Mouse (Mus musculus): ENCODE measurements around the gene Glmp. TPM values are rescaled to one million over a fixed set of nuclear protein-coding genes. Genes with fewer than 3 reads are reported as not detected.

Gene Glmp
- polyA plus RNA-seq, 1 experiment from 2014 or later = 143 TPM

GRCm38 (mm10) chr3:88296110-88296560 is 28.7 kb upstream of the Glmp start:
- ATAC-seq (replicated peaks; ENCODE audit: insufficient number of reproducible peaks, insufficient read depth, low FRiP score, low read depth) = no peak
- H3K4me3 ChIP-seq = peak overlapping the region; percentile 79
- 1% methylated on average over 12 of the region's 12 CpGs for WGBS

GRCm38 (mm10) chr3:88296561-88297318 is 28.1 kb upstream of the Glmp start, which contains the start of the genes Tsacc and Cct3:
Tsacc (minus strand) TSS chr3:88296999.
Cct3 (plus strand) TSS chr3:88297116.
- peak within 1 kb of the TSS; percentile 74 for H3K4me2 ChIP-seq
- H3K4me1 ChIP-seq (replicated peaks) = peaks cover 19% of the 10 kb centered on the region
- peak within 1 kb of the TSS; percentile 97 for H3K27ac ChIP-seq
- peak within 1 kb of the TSS; percentile 81 for H3K9ac ChIP-seq
- ATAC-seq (replicated peaks; ENCODE audit: insufficient number of reproducible peaks, insufficient read depth, low FRiP score, low read depth) = peak; percentile 99
- peaks cover 25% of the 10 kb centered on the region for H3K36me3 ChIP-seq
- no peaks in the 10 kb centered on the region for H3K27me3 ChIP-seq
- under 1% methylated on average over 44 of the region's 44 CpGs for WGBS
- H3K9me3 ChIP-seq (replicated peaks) = no peaks in the 10 kb centered on the region
- peak within 1 kb of the TSS; percentile 79 for H3K4me3 ChIP-seq

More at GRCm38 (mm10) chr3:88296110-88296560, 28.7 kb upstream of the Glmp start:
- H3K27ac ChIP-seq = peak overlapping the region; percentile 97
- H3K9me3 ChIP-seq (replicated peaks) = no peaks in the 10 kb centered on the region
- H3K36me3 ChIP-seq = peaks cover 19% of the 10 kb centered on the region
- H3K4me1 ChIP-seq (replicated peaks) = peaks cover 19% of the 10 kb centered on the region
- H3K9ac ChIP-seq = peak overlapping the region; percentile 64
- peak overlapping the region; percentile 74 for H3K4me2 ChIP-seq
- H3K27me3 ChIP-seq = no peaks in the 10 kb centered on the region

DNA sequence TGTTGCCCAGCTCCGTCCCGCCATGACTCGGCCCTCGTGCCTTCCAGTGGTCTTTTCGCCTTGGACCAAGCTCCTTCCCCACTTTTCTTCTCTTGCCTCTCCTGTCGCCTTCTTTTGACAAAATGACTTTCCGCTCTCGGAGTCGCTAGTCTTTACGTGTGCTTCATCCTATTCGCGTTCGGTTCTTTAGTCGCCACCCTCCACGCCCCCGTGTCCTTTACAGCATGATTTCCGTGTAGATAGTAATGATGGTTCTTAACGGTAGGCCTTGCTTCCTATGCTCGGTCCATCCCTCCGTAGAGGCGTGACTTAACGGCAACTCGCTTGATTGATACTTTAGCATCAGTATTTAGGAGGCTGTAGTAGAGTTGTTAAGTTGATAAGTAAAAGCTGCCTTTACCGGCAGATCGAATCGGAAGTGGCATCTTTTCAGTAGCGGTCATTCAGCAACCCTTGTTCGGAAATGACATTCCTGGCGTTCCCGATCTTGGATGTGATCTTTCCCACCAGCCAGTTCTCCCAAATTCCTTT is 27.4 kb upstream of the Glmp start:
- peak overlapping the region; percentile 74 for H3K4me2 ChIP-seq
- no peak for ATAC-seq (replicated peaks; ENCODE audit: insufficient number of reproducible peaks, insufficient read depth, low FRiP score, low read depth)
- no peaks in the 10 kb centered on the region for H3K9me3 ChIP-seq (replicated peaks)
- peak overlapping the region; percentile 81 for H3K9ac ChIP-seq
- under 1% methylated on average over 30 of the region's 30 CpGs for WGBS
- H3K4me1 ChIP-seq (replicated peaks) = peaks cover 19% of the 10 kb centered on the region
- peak overlapping the region; percentile 79 for H3K4me3 ChIP-seq
- no peaks in the 10 kb centered on the region for H3K27me3 ChIP-seq
- peaks cover 31% of the 10 kb centered on the region for H3K36me3 ChIP-seq
- H3K27ac ChIP-seq = peak overlapping the region; percentile 94

DNA sequence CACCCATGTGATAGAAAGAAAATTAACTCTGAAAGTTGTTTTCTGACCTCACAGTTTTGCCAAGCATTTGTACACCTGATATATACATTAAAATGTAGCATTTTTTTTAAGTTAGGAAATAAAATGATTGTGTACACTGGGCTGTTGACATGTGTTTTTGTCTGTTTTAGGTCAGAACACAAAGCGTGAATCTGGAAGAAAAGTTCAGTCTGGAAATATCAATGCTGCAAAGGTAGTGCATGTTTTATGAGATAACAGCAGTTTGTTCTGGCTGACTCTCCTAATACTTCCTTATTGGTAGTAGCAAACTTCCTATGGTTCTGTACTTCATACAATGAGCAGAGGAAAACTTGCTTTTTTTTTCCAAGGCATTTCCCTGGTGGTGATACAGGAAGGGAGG is 25.7 kb upstream of the Glmp start:
- Histone ChIP-seq H3K9me3 (replicated peaks) (no peaks in the 10 kb centered on the region), H3K27me3 (no peaks in the 10 kb centered on the region), H3K27ac (no peak overlapping the region), H3K4me3 (no peak overlapping the region), H3K4me1 (replicated peaks) (peaks cover 19% of the 10 kb centered on the region), H3K4me2 (no peak overlapping the region), H3K36me3 (peaks cover 48% of the 10 kb centered on the region), H3K9ac (no peak overlapping the region)
- 69% methylated on average over 1 of the region's 1 CpGs for WGBS
- ATAC-seq (replicated peaks; ENCODE audit: insufficient number of reproducible peaks, insufficient read depth, low FRiP score, low read depth) = no peak

DNA sequence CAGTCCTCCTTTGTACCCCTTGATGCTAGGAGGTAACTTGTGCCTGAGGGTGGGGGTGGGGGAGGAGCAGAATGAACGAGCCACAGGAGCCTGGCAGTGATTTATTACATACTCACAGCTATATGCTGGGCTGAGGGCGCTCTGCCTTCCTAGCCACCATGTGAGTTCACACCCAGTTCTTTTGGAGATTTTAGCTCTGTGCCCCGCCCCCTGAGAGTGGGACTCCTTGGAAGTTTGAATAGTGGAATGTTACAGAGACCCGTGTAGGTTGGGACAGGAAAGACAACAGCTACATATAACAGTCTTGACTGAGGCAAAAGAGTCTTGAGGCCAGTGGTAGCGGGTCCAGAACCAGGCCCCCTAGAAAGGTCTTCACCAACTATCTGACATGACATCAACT is 4.1 kb downstream of the Glmp start:
- Histone ChIP-seq H3K9me3 (replicated peaks) (no peaks in the 10 kb centered on the region), H3K27me3 (no peaks in the 10 kb centered on the region), H3K9ac (no peak overlapping the region), H3K36me3 (peaks cover 19% of the 10 kb centered on the region), H3K4me1 (replicated peaks) (peaks cover 12% of the 10 kb centered on the region), H3K4me3 (no peak overlapping the region), H3K4me2 (no peak overlapping the region), H3K27ac (no peak overlapping the region)
- no peak for ATAC-seq (replicated peaks; ENCODE audit: insufficient number of reproducible peaks, insufficient read depth, low FRiP score, low read depth)
- WGBS = 81% methylated on average over 5 of the region's 5 CpGs

DNA sequence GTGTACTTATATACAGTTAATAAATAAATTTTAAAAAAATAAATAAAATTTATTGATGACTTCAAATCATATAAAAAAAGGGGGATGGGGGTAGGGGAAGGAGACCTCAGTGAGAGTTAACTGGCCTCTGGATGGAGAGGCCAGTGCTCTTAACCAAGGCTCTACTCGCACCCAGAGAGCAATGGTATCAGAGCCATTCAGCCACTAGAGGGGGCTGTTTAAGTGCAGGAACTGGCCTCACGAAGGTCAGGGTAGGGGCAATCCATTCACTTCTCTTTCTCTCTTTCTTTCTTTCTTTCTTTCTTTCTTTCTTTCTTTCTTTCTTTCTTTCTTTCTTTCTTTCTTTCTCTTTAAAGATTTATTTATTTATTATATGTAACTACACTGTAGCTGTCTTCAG is 6.5 kb downstream of the Glmp start:
- H3K27me3 ChIP-seq = no peaks in the 10 kb centered on the region
- peaks cover 12% of the 10 kb centered on the region for H3K4me1 ChIP-seq (replicated peaks)
- no peak for ATAC-seq (replicated peaks; ENCODE audit: insufficient number of reproducible peaks, insufficient read depth, low FRiP score, low read depth)
- WGBS = 27% methylated on average over 2 of the region's 2 CpGs
- H3K27ac ChIP-seq = no peak overlapping the region
- no peaks in the 10 kb centered on the region for H3K9me3 ChIP-seq (replicated peaks)
- H3K36me3 ChIP-seq = peaks cover 19% of the 10 kb centered on the region
- H3K9ac ChIP-seq = no peak overlapping the region
- no peak overlapping the region for H3K4me2 ChIP-seq
- H3K4me3 ChIP-seq = no peak overlapping the region

DNA sequence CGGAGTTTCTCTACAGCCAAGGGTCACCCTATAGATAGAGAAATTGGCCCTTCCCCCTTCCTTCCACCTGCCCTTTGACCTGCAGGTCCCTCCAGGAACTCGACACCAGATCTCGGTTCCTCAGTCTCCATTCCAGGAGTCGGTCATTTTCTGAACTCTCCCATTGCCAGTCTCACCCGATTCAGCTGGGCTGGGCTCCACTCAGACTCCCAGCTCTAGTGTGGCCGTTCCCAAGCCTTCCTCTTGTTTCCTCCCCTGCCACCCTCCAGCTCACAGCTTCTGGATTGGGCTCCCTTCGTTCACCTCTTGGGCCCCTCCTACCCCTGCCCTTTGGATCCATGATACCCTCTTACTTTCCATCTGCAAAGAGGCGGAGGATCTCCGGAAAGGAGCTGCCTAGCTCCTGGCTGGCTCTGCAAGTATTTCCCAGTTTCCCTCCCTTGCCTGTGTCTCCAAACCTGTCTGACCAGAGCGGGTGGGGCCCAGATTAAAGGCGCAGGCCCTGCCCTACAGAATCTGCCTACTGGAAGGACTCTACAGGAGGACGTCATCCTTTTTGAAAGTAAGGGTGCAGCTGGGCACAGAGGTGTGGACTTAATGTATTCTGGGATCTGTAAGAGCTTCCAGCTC is 9.3 kb downstream of the Glmp start:
- no peak overlapping the region for H3K9ac ChIP-seq
- peaks cover 5% of the 10 kb centered on the region; the same call in 1 of the 2 replicates for H3K36me3 ChIP-seq
- H3K4me2 ChIP-seq = peak overlapping the region; percentile 74; the same call in 1 of the 2 replicates
- no peaks in the 10 kb centered on the region for H3K9me3 ChIP-seq (replicated peaks)
- peak overlapping the region; percentile 96; the same call in 1 of the 2 replicates for H3K4me3 ChIP-seq
- ATAC-seq (replicated peaks; ENCODE audit: insufficient number of reproducible peaks, insufficient read depth, low FRiP score, low read depth) = no peak
- WGBS = 43% methylated on average over 12 of the region's 12 CpGs
- 0 out of 2 replicates have a peak overlapping the region, but pooled peaks have one; percentile 9 for H3K27ac ChIP-seq
- peaks cover 33% of the 10 kb centered on the region for H3K4me1 ChIP-seq (replicated peaks)
- H3K27me3 ChIP-seq = no peaks in the 10 kb centered on the region

DNA sequence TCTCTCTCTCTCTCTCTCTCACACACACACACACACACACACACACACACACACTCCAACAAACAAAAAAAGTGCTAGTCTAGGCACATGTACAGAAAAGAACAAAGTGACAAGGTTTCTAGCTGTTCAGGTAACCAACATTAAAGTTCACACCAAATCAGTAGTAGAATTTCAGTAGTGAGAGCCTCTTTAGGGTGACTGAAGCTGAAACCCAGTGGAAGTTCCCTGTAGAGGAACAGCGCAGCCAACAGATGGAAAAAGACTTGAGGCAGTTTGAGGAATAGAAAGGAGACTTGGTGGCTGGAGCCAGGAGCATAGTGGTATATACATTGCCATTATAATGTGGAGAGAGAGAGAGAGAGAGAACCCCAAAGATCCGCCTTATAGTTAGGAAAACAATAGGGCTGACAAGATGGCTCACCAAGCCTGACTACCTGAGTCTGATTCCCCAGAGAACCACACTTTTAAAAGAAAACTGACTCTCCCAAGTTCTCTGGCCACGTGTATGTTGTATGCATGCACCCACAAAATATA is 10.1 kb downstream of the Glmp start:
- 30% methylated on average over 3 of the region's 3 CpGs for WGBS
- Histone ChIP-seq H3K4me2 (peak overlapping the region; percentile 74), H3K9me3 (replicated peaks) (no peaks in the 10 kb centered on the region), H3K4me1 (replicated peaks) (peaks cover 35% of the 10 kb centered on the region), H3K27me3 (no peaks in the 10 kb centered on the region), H3K4me3 (peak overlapping the region; percentile 96), H3K36me3 (no peaks in the 10 kb centered on the region), H3K27ac (peak overlapping the region; percentile 99), H3K9ac (peak overlapping the region; percentile 73)
- ATAC-seq (replicated peaks; ENCODE audit: insufficient number of reproducible peaks, insufficient read depth, low FRiP score, low read depth) = no peak

- peak overlapping the region; percentile 96 for H3K4me3 ChIP-seq
- H3K27me3 ChIP-seq = no peaks in the 10 kb centered on the region
- H3K4me2 ChIP-seq = peak overlapping the region; percentile 74
- H3K9ac ChIP-seq = peak overlapping the region; percentile 73
- H3K9me3 ChIP-seq (replicated peaks) = no peaks in the 10 kb centered on the region
- no peaks in the 10 kb centered on the region for H3K36me3 ChIP-seq
- ATAC-seq (replicated peaks; ENCODE audit: insufficient number of reproducible peaks, insufficient read depth, low FRiP score, low read depth) = peak; percentile 28
- peaks cover 35% of the 10 kb centered on the region for H3K4me1 ChIP-seq (replicated peaks)
- WGBS = under 1% methylated on average over 27 of the region's 27 CpGs
- H3K27ac ChIP-seq = peak overlapping the region; percentile 99
Observed at GRCm38 (mm10) chr3:88335436-88336053, 10.7 kb downstream of the Glmp start.

- WGBS = 1% methylated on average over 65 of the region's 66 CpGs
- peak; percentile 88 for ATAC-seq (replicated peaks; ENCODE audit: insufficient number of reproducible peaks, insufficient read depth, low FRiP score, low read depth)
- Histone ChIP-seq H3K4me2 (peak within 1 kb of the TSS; percentile 74), H3K27ac (peak within 1 kb of the TSS; percentile 99), H3K9ac (peak within 1 kb of the TSS; percentile 96), H3K4me3 (peak within 1 kb of the TSS; percentile 96), H3K4me1 (replicated peaks) (peaks cover 35% of the 10 kb centered on the region), H3K36me3 (peaks cover under 1% of the 10 kb centered on the region; the same call in 1 of the 2 replicates), H3K9me3 (replicated peaks) (no peaks in the 10 kb centered on the region), H3K27me3 (no peaks in the 10 kb centered on the region)
Observed at GRCm38 (mm10) chr3:88336058-88337013, 11.5 kb downstream of the Glmp start, which contains the start of the genes Tmem79 and Smg5. Tmem79 (minus strand) TSS chr3:88336148. Smg5 (plus strand) TSS chr3:88336260.
